Mouse (Mus musculus) forebrain, embryonic 13.5 days (tissue): Measurements from ENCODE around the gene Lcat. TPM values are rescaled to one million over a fixed set of nuclear protein-coding genes. Genes with fewer than 3 reads are reported as not detected.
"Not testable (repeated sequence)": the region's sequence is repeated elsewhere in the genome, so short reads cannot be mapped to it uniquely, and the experiment has no call there.

Experiments
- ATAC-seq: fragments of 200-750 bp; cut with Nextera tagmentation; 2 replicates; pipeline ENCODE4 v1.8.0; 2017
- H3K27ac ChIP-seq: fragments of 300-500 bp; sonication (generic); 2 replicates; pipeline ENCODE4 v1.5.1; 2015; ENCODE audit warnings: inconsistent platforms, mild to moderate bottlenecking, moderate library complexity
- H3K27me3 ChIP-seq: fragments of 300-500 bp; sonication (generic); 2 replicates; pipeline ENCODE4 v1.6.1; 2015; ENCODE audit warnings: mild to moderate bottlenecking, inconsistent platforms
- H3K36me3 ChIP-seq: fragments of 300-500 bp; sonication (generic); 2 replicates; pipeline ENCODE4 v1.6.1; 2015; ENCODE audit warnings: mild to moderate bottlenecking, inconsistent platforms; ENCODE audit not compliant: poor library complexity, severe bottlenecking
- H3K4me1 ChIP-seq: fragments of 300-500 bp; sonication (generic); 2 replicates; pipeline ENCODE4 v1.6.1; 2015; ENCODE audit warnings: inconsistent platforms
- H3K4me2 ChIP-seq: fragments of 300-500 bp; sonication (generic); 2 replicates; pipeline ENCODE4 v1.6.1; 2015; ENCODE audit warnings: inconsistent platforms, mild to moderate bottlenecking, moderate library complexity
- H3K4me3 ChIP-seq: fragments of 300-500 bp; sonication (generic); 2 replicates; pipeline ENCODE4 v1.5.1; 2015; ENCODE audit warnings: mild to moderate bottlenecking, inconsistent platforms
- H3K9ac ChIP-seq: fragments of 300-500 bp; sonication (generic); 2 replicates; pipeline ENCODE4 v1.6.1; 2015; ENCODE audit warnings: mild to moderate bottlenecking, inconsistent platforms
- H3K9me3 ChIP-seq: fragments of 300-500 bp; sonication (generic); replicated peaks from 2 replicates; pipeline ENCODE4 v1.6.1; 2016; ENCODE audit warnings: inconsistent platforms
- WGBS: fragments of 180-500 bp; shearing (Covaris S2); methylation state at CpG from one replicate; pipeline ENCODE4 v1.1.7; 2015; 5-methylcytosine and 5-hydroxymethylcytosine counted together
- polyA plus RNA-seq: library from polyadenylated mRNA; unstranded; fragments of >200 nt; fragmentation: Nextera tagmentation; extraction: Ambion mirVana; gene quantifications from 2 replicates; pipeline ENCODE4 v1.2.1, GENCODE M21; 2015

Gene Lcat
- 0.61 and 0.69 TPM in 2 replicates for polyA plus RNA-seq

GRCm38 (mm10) chr8:105943321-105943739 is at the start of gene Lcat:
Lcat (minus strand) TSS chr8:105943382.
- Histone ChIP-seq H3K36me3 (peaks cover 14% of the 10 kb centered on the region; the same call in 1 of the 2 replicates), H3K9ac (no peak within 1 kb of the TSS), H3K27ac (no peak within 1 kb of the TSS), H3K9me3 (no peaks in the 10 kb centered on the region), H3K27me3 (no peaks in the 10 kb centered on the region), H3K4me3 (no peak within 1 kb of the TSS), H3K4me1 (no peaks in the 10 kb centered on the region; the same call in 1 of the 2 replicates), H3K4me2 (no peak within 1 kb of the TSS)
- 46% methylated on average over 8 of the region's 8 CpGs for WGBS
- ATAC-seq, result no peak

GRCm38 (mm10) chr8:105992499-105992898 is 49.3 kb upstream of the Lcat start:
- H3K9me3 ChIP-seq, result no peaks in the 10 kb centered on the region
- no peak for ATAC-seq
- no peak overlapping the region for H3K27ac ChIP-seq
- WGBS, result 73% methylated on average over 5 of the region's 5 CpGs
- H3K27me3 ChIP-seq, result 0 out of 2 replicates have a peak, but pooled peaks cover 3% of the 10 kb centered on the region
- no peak overlapping the region for H3K9ac ChIP-seq
- no peak overlapping the region for H3K4me3 ChIP-seq
- H3K4me2 ChIP-seq, result no peak overlapping the region
- H3K36me3 ChIP-seq, result no peaks in the 10 kb centered on the region
- 0 out of 2 replicates have a peak, but pooled peaks cover 3% of the 10 kb centered on the region for H3K4me1 ChIP-seq

- Histone ChIP-seq H3K4me1 (0 out of 2 replicates have a peak, but pooled peaks cover 3% of the 10 kb centered on the region), H3K36me3 (no peaks in the 10 kb centered on the region), H3K27me3 (0 out of 2 replicates have a peak, but pooled peaks cover 3% of the 10 kb centered on the region), H3K4me3 (no peak overlapping the region), H3K4me2 (no peak overlapping the region), H3K9ac (no peak overlapping the region), H3K9me3 (no peaks in the 10 kb centered on the region), H3K27ac (no peak overlapping the region)
- 81% methylated on average over 2 of the region's 2 CpGs for WGBS
- no peak for ATAC-seq
These were observed 48.4 kb upstream of the Lcat start for GRCm38 (mm10) chr8:105991546-105991945.

- WGBS, result 11% methylated on average over 15 of the region's 15 CpGs
- ATAC-seq, result peak; percentile 74
- no peaks in the 10 kb centered on the region for H3K9me3 ChIP-seq
- H3K36me3 ChIP-seq, result no peaks in the 10 kb centered on the region
- peak within 1 kb of the TSS; percentile 27; the same call in 1 of the 2 replicates for H3K4me2 ChIP-seq
- H3K9ac ChIP-seq, result no peak within 1 kb of the TSS
- H3K27me3 ChIP-seq, result 0 out of 2 replicates have a peak, but pooled peaks cover 3% of the 10 kb centered on the region
- no peak within 1 kb of the TSS for H3K4me3 ChIP-seq
- no peak within 1 kb of the TSS for H3K27ac ChIP-seq
- 0 out of 2 replicates have a peak, but pooled peaks cover 3% of the 10 kb centered on the region for H3K4me1 ChIP-seq
These were observed 47.7 kb upstream of the Lcat start, which contains the start of gene Dus2 for GRCm38 (mm10) chr8:105990856-105991387. Dus2 (plus strand) TSS chr8:105991337.

GRCm38 (mm10) chr8:105988546-105988945 is 45.4 kb upstream of the Lcat start:
- Histone ChIP-seq H3K27me3 (0 out of 2 replicates have a peak, but pooled peaks cover 3% of the 10 kb centered on the region), H3K36me3 (no peaks in the 10 kb centered on the region), H3K9ac (no peak overlapping the region), H3K27ac (no peak overlapping the region), H3K4me3 (no peak overlapping the region), H3K9me3 (no peaks in the 10 kb centered on the region), H3K4me2 (no peak overlapping the region), H3K4me1 (0 out of 2 replicates have a peak, but pooled peaks cover 3% of the 10 kb centered on the region)
- ATAC-seq, result no peak
- WGBS, result 88% methylated on average over 11 of the region's 11 CpGs

- H3K9me3 ChIP-seq, H3K9ac ChIP-seq, H3K36me3 ChIP-seq, H3K27ac ChIP-seq, H3K4me3 ChIP-seq, H3K4me1 ChIP-seq, ATAC-seq, H3K27me3 ChIP-seq, H3K4me2 ChIP-seq: not testable (repeated sequence)
- WGBS, result 86% methylated on average over 10 of the region's 11 CpGs
These were observed 40.2 kb upstream of the Lcat start for GRCm38 (mm10) chr8:105983406-105983805.

GRCm38 (mm10) chr8:105981146-105981545 is 38.0 kb upstream of the Lcat start:
- H3K4me1 ChIP-seq, result no peaks in the 10 kb centered on the region
- H3K9me3 ChIP-seq, result no peaks in the 10 kb centered on the region
- ATAC-seq, result no peak
- no peaks in the 10 kb centered on the region for H3K27me3 ChIP-seq
- no peaks in the 10 kb centered on the region for H3K36me3 ChIP-seq
- H3K4me2 ChIP-seq, result no peak overlapping the region
- no peak overlapping the region for H3K9ac ChIP-seq
- WGBS, result 94% methylated on average over 1 of the region's 1 CpGs
- H3K27ac ChIP-seq, result no peak overlapping the region
- no peak overlapping the region for H3K4me3 ChIP-seq

GRCm38 (mm10) chr8:105979325-105979724 is 36.1 kb upstream of the Lcat start, which contains the start of gene Dpep3:
Dpep3 (minus strand) TSS chr8:105979429.
- Histone ChIP-seq H3K9me3 (no peaks in the 10 kb centered on the region), H3K27ac (no peak within 1 kb of the TSS), H3K27me3 (no peaks in the 10 kb centered on the region), H3K4me2 (no peak within 1 kb of the TSS), H3K4me3 (no peak within 1 kb of the TSS), H3K9ac (no peak within 1 kb of the TSS), H3K4me1 (no peaks in the 10 kb centered on the region), H3K36me3 (no peaks in the 10 kb centered on the region)
- 93% methylated on average over 15 of the region's 15 CpGs for WGBS
- ATAC-seq, result no peak

- no peak overlapping the region for H3K9ac ChIP-seq
- WGBS, result 72% methylated on average over 7 of the region's 7 CpGs
- no peaks in the 10 kb centered on the region for H3K9me3 ChIP-seq
- H3K4me3 ChIP-seq, result no peak overlapping the region
- H3K4me2 ChIP-seq, result no peak overlapping the region
- no peaks in the 10 kb centered on the region for H3K27me3 ChIP-seq
- H3K4me1 ChIP-seq, result no peaks in the 10 kb centered on the region
- H3K36me3 ChIP-seq, result no peaks in the 10 kb centered on the region
- no peak overlapping the region for H3K27ac ChIP-seq
- no peak for ATAC-seq
These were observed 32.2 kb upstream of the Lcat start for GRCm38 (mm10) chr8:105975363-105975762.

- no peaks in the 10 kb centered on the region for H3K9me3 ChIP-seq
- WGBS, result 77% methylated on average over 8 of the region's 8 CpGs
These were observed 28.0 kb upstream of the Lcat start for GRCm38 (mm10) chr8:105971019-105971720.

GRCm38 (mm10) chr8:105969367-105969766 is 26.2 kb upstream of the Lcat start:
- ATAC-seq, result no peak
- peaks cover 12% of the 10 kb centered on the region; the same call in 1 of the 2 replicates for H3K4me1 ChIP-seq
- no peak overlapping the region for H3K4me3 ChIP-seq
- no peaks in the 10 kb centered on the region for H3K9me3 ChIP-seq
- peaks cover 36% of the 10 kb centered on the region for H3K27me3 ChIP-seq
- no peak overlapping the region for H3K9ac ChIP-seq
- no peaks in the 10 kb centered on the region for H3K36me3 ChIP-seq
- H3K27ac ChIP-seq, result no peak overlapping the region
- WGBS, result 70% methylated on average over 1 of the region's 1 CpGs
- H3K4me2 ChIP-seq, result no peak overlapping the region

More at GRCm38 (mm10) chr8:105971019-105971720, 28.0 kb upstream of the Lcat start:
- no peak for ATAC-seq
- no peak overlapping the region for H3K4me3 ChIP-seq
- H3K27ac ChIP-seq, result no peak overlapping the region
- no peak overlapping the region for H3K4me2 ChIP-seq
- H3K36me3 ChIP-seq, result no peaks in the 10 kb centered on the region
- H3K27me3 ChIP-seq, result peaks cover 18% of the 10 kb centered on the region
- peaks cover under 1% of the 10 kb centered on the region; the same call in 1 of the 2 replicates for H3K4me1 ChIP-seq
- H3K9ac ChIP-seq, result no peak overlapping the region

GRCm38 (mm10) chr8:105966692-105967311 is 23.6 kb upstream of the Lcat start:
- 0 out of 2 replicates have a peak overlapping the region, but pooled peaks have one; percentile 59 for H3K4me3 ChIP-seq
- peak overlapping the region; percentile 78 for H3K4me2 ChIP-seq
- no peaks in the 10 kb centered on the region for H3K9me3 ChIP-seq
- H3K4me1 ChIP-seq, result peaks cover 12% of the 10 kb centered on the region; the same call in 1 of the 2 replicates
- 7% methylated on average over 19 of the region's 19 CpGs for WGBS
- no peak overlapping the region for H3K27ac ChIP-seq
- H3K27me3 ChIP-seq, result peaks cover 46% of the 10 kb centered on the region
- H3K36me3 ChIP-seq, result no peaks in the 10 kb centered on the region
- no peak overlapping the region for H3K9ac ChIP-seq
- ATAC-seq, result no peak
